Mouse (Mus musculus) lung, postnatal 0 days (tissue): ENCODE results near the gene Ccdc187. TPM values are rescaled to one million over a fixed set of nuclear protein-coding genes. Genes with fewer than 3 reads are reported as not detected.

Source experiments
- ATAC-seq: fragments of 200-750 bp; cut with Nextera tagmentation; 2 replicates; pipeline ENCODE4 v1.8.0; 2017; ENCODE audit warnings: moderate library complexity
- DNase-seq: peaks from one replicate; pipeline ENCODE4 v3.0.0-alpha.2; 2016; ENCODE audit warnings: low spot score
- H3K27ac ChIP-seq: fragments of 300-500 bp; sonication (generic); 2 replicates; pipeline ENCODE4 v1.5.1; 2014; ENCODE audit warnings: antibody characterized with exemption, mild to moderate bottlenecking, low read length, mixed read lengths
- H3K27me3 ChIP-seq: fragments of 300-500 bp; sonication (generic); replicated peaks from 2 replicates; pipeline ENCODE4 v1.6.1; 2014; ENCODE audit warnings: low read length, mixed read lengths; ENCODE audit not compliant: insufficient read depth
- H3K36me3 ChIP-seq: fragments of 300-500 bp; sonication (generic); 2 replicates; pipeline ENCODE4 v1.6.1; 2014; ENCODE audit warnings: low read length, mixed read lengths; ENCODE audit not compliant: insufficient read depth
- H3K4me1 ChIP-seq: fragments of 300-500 bp; sonication (generic); 2 replicates; pipeline ENCODE4 v1.6.1; 2014; ENCODE audit warnings: antibody characterized with exemption, low read depth, low read length, mixed read lengths; ENCODE audit not compliant: insufficient read depth
- H3K4me2 ChIP-seq: fragments of 300-500 bp; sonication (generic); replicated peaks from 2 replicates; pipeline ENCODE4 v1.6.1; 2014; ENCODE audit warnings: low read depth, mild to moderate bottlenecking, low read length, moderate library complexity, mixed read lengths
- H3K4me3 ChIP-seq: fragments of 300-500 bp; sonication (generic); 2 replicates; pipeline ENCODE4 v1.5.1; 2014; ENCODE audit warnings: low read depth, low read length
- H3K9ac ChIP-seq: fragments of 300-500 bp; sonication (generic); replicated peaks from 2 replicates; pipeline ENCODE4 v1.6.1; 2014; ENCODE audit warnings: low read depth, mild to moderate bottlenecking
- H3K9me3 ChIP-seq: fragments of 300-500 bp; sonication (generic); 2 replicates; pipeline ENCODE4 v1.6.1; 2016; ENCODE audit warnings: low read length, mixed read lengths
- CTCF ChIP-seq: IDR thresholded peaks from 2 replicates; pipeline ENCODE4 v1.5.1; 2016; ENCODE audit warnings: antibody characterized with exemption, mild to moderate bottlenecking
- EP300 ChIP-seq: IDR thresholded peaks from 2 replicates; pipeline ENCODE4 v1.6.1; 2016; ENCODE audit warnings: antibody characterized with exemption, mild to moderate bottlenecking, control low read depth
- WGBS: fragments of 180-500 bp; shearing (Covaris S2); extraction: QIAGEN DNeasy Blood & Tissue Kit; methylation state at CpG from one replicate; pipeline ENCODE4 v1.1.7; 2014; 5-methylcytosine and 5-hydroxymethylcytosine counted together
- polyA plus RNA-seq: library from polyadenylated mRNA; unstranded; fragments of >200 nt; fragmentation: Nextera tagmentation; extraction: Ambion mirVana; gene quantifications from 2 replicates; pipeline ENCODE4 v1.2.1, GENCODE M21; 2015

The Ccdc187 gene
- 0.61 and 0.77 TPM in 2 replicates for polyA plus RNA-seq

- Histone ChIP-seq H3K4me3 (no peak within 1 kb of the TSS), H3K9ac (no peak within 1 kb of the TSS), H3K4me2 (no peak within 1 kb of the TSS), H3K27me3 (no peaks in the 10 kb centered on the region), H3K9me3 (no peaks in the 10 kb centered on the region), H3K36me3 (no peaks in the 10 kb centered on the region), H3K4me1 (no peaks in the 10 kb centered on the region), H3K27ac (no peak within 1 kb of the TSS)
- ATAC-seq (no peak), DNase-seq (no peak)
- WGBS = 55% methylated on average over 2 of the region's 2 CpGs
- no peak for TF ChIP-seq CTCF
- no peak for TF ChIP-seq EP300
These were observed at the start of gene Ccdc187 for GRCm38 (mm10) chr2:26294457-26294856. Gene Ccdc187, minus strand, starts transcription at chr2:26294557.

- DNase-seq = peak; percentile 63
- Histone ChIP-seq H3K4me1 (peaks cover 18% of the 10 kb centered on the region), H3K36me3 (peaks cover 11% of the 10 kb centered on the region; the same call in 1 of the 2 replicates), H3K27me3 (no peaks in the 10 kb centered on the region), H3K27ac (peak overlapping the region; percentile 85), H3K4me2 (peak overlapping the region; percentile 27), H3K9ac (0 out of 2 replicates have a peak overlapping the region, but pooled peaks have one; percentile 3), H3K4me3 (no peak overlapping the region), H3K9me3 (no peaks in the 10 kb centered on the region)
- ATAC-seq = peak; percentile 61
- peak; percentile 45; the same call in 1 of the 2 replicates for TF ChIP-seq EP300
- no peak for TF ChIP-seq CTCF
- 49% methylated on average over 11 of the region's 11 CpGs for WGBS
These were observed 48.5 kb upstream of the Ccdc187 start for GRCm38 (mm10) chr2:26342609-26343490.

GRCm38 (mm10) chr2:26342044-26342443 is 47.7 kb upstream of the Ccdc187 start:
- H3K4me2 ChIP-seq = no peak overlapping the region; the same call in 1 of the 2 replicates
- no peak overlapping the region for H3K9ac ChIP-seq
- WGBS = 6% methylated on average over 10 of the region's 10 CpGs
- H3K27me3 ChIP-seq = no peaks in the 10 kb centered on the region
- TF ChIP-seq CTCF (no peak), EP300 (no peak; the same call in 1 of the 2 replicates)
- H3K4me3 ChIP-seq = no peak overlapping the region
- H3K9me3 ChIP-seq = no peaks in the 10 kb centered on the region
- ATAC-seq (peak; percentile 88), DNase-seq (peak; percentile 93)
- peak overlapping the region; percentile 85 for H3K27ac ChIP-seq
- peaks cover 10% of the 10 kb centered on the region; the same call in 1 of the 2 replicates for H3K36me3 ChIP-seq
- H3K4me1 ChIP-seq = peaks cover 15% of the 10 kb centered on the region; the same call in 1 of the 2 replicates

GRCm38 (mm10) chr2:26341510-26341981 is 47.2 kb upstream of the Ccdc187 start:
- H3K9ac ChIP-seq = no peak overlapping the region
- TF ChIP-seq EP300 (peak; percentile 28; the same call in 1 of the 2 replicates), CTCF (no peak)
- H3K4me3 ChIP-seq = no peak overlapping the region
- H3K4me1 ChIP-seq = peaks cover 15% of the 10 kb centered on the region; the same call in 1 of the 2 replicates
- no peak overlapping the region for H3K4me2 ChIP-seq
- H3K9me3 ChIP-seq = no peaks in the 10 kb centered on the region
- DNase-seq (peak; percentile 69), ATAC-seq (peak; percentile 64)
- H3K27ac ChIP-seq = peak overlapping the region; percentile 85
- 0 out of 2 replicates have a peak, but pooled peaks cover 10% of the 10 kb centered on the region for H3K36me3 ChIP-seq
- H3K27me3 ChIP-seq = no peaks in the 10 kb centered on the region
- 50% methylated on average over 2 of the region's 2 CpGs for WGBS

- no peak overlapping the region for H3K4me3 ChIP-seq
- DNase-seq = no peak
- no peaks in the 10 kb centered on the region for H3K9me3 ChIP-seq
- H3K36me3 ChIP-seq = no peaks in the 10 kb centered on the region
- 70% methylated on average over 5 of the region's 5 CpGs for WGBS
- ATAC-seq = no peak
- no peak overlapping the region for H3K9ac ChIP-seq
- no peak overlapping the region for H3K27ac ChIP-seq
- no peaks in the 10 kb centered on the region for H3K27me3 ChIP-seq
- no peak for TF ChIP-seq CTCF
- no peak for TF ChIP-seq EP300
- H3K4me1 ChIP-seq = peaks cover 15% of the 10 kb centered on the region; the same call in 1 of the 2 replicates
- H3K4me2 ChIP-seq = no peak overlapping the region
These were observed 44.8 kb upstream of the Ccdc187 start for GRCm38 (mm10) chr2:26339204-26339551.
